Mouse (Mus musculus): ENCODE measurements at regions not wholly inside any gene's neighbourhood (a gene's known extent, or its start where the extent isn't known, plus 50 kb on each side); places are given as distances from the start of the nearest gene placed in this dataset.

DNA sequence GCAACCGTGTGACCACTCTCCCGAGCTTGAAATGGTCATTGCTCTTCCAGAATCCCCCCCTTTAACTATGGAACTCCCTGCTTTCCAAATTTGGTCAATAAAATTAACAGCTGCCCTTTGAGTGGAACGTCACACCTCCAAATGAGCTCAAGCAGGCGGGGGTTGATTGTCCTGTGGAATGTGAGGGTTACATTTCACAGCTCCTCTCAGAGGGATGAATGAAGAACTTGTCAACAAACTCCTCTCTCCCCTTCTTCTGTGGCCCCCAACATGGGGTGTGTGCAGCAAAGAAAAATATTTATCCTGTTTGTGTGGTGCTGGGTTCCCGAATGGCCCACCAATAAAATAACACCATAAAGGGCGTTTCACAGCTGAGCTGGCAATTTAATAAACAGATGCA lies 344.8 kb upstream of the Sall1 start:
- DNase-seq (ENCODE audit: low read depth in 3 of 3, low spot score in 3 of 3) (no peak), ATAC-seq (ENCODE audit: insufficient read depth) (no peak)
- no peak for TF ChIP-seq CTCF (IDR thresholded peaks at IDR 0.05; ENCODE audit: low read depth)
- TF ChIP-seq EP300 (IDR thresholded peaks at IDR 0.05; ENCODE audit: low read depth), result no peak
- no peaks in the 10 kb centered on the region for H3K9me3 ChIP-seq (ENCODE audit: control insufficient read depth, low read length)
- 27% methylated on average over 6 of the region's 6 CpGs for WGBS (ENCODE audit: insufficient replicate concordance)
- no peak overlapping the region for H3K27ac ChIP-seq
- H3K9ac ChIP-seq (replicated peaks), result no peak overlapping the region
- no peaks in the 10 kb centered on the region for H3K27me3 ChIP-seq (ENCODE audit: control insufficient read depth, insufficient read depth, low read length)
- no peaks in the 10 kb centered on the region for H3K36me3 ChIP-seq (replicated peaks; ENCODE audit: control insufficient read depth, insufficient read depth, low read depth)
- no peaks in the 10 kb centered on the region for H3K4me1 ChIP-seq (replicated peaks; ENCODE audit: control insufficient read depth in 2 of 2, insufficient read depth in 2 of 2, low read length in 1 of 2)
- H3K4me2 ChIP-seq (ENCODE audit: low read depth), result no peak overlapping the region
- H3K4me3 ChIP-seq (ENCODE audit: insufficient read depth in 1 of 2, low read depth in 2 of 2, low read length in 2 of 2), result no peak overlapping the region

DNA sequence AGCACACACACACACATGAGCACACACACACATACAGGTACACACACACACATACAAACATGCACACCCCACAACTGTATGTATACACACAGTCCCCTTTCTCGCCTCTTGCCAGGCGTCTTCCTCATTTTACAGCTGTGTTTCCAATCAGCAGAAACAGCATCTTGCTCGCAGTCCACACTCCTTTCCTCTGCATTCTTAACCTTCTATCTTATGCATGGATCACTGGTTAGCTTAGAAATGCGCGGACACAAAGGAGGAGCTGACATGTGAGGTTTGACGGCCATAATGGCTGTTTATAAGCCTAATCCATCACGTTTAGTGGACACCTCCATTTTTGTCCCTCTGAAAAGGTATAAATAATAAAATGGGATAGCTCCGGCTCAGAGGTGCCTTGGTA lies 343.3 kb upstream of the Sall1 start:
- Histone ChIP-seq H3K27me3 (ENCODE audit: control insufficient read depth, insufficient read depth, low read length) (no peaks in the 10 kb centered on the region), H3K4me2 (ENCODE audit: low read depth) (no peak overlapping the region), H3K4me1 (replicated peaks; ENCODE audit: control insufficient read depth in 2 of 2, insufficient read depth in 2 of 2, low read length in 1 of 2) (no peaks in the 10 kb centered on the region), H3K4me3 (ENCODE audit: insufficient read depth in 1 of 2, low read depth in 2 of 2, low read length in 2 of 2) (no peak overlapping the region), H3K36me3 (replicated peaks; ENCODE audit: control insufficient read depth, insufficient read depth, low read depth) (no peaks in the 10 kb centered on the region), H3K27ac (no peak overlapping the region), H3K9ac (replicated peaks) (no peak overlapping the region), H3K9me3 (ENCODE audit: control insufficient read depth, low read length) (no peaks in the 10 kb centered on the region)
- 45% methylated on average over 8 of the region's 8 CpGs for WGBS (ENCODE audit: insufficient replicate concordance)
- ATAC-seq (ENCODE audit: insufficient read depth) (no peak), DNase-seq (ENCODE audit: low read depth in 3 of 3, low spot score in 3 of 3) (no peak)
- TF ChIP-seq EP300 (IDR thresholded peaks at IDR 0.05; ENCODE audit: low read depth), result no peak
- TF ChIP-seq CTCF (IDR thresholded peaks at IDR 0.05; ENCODE audit: low read depth), result no peak

DNA sequence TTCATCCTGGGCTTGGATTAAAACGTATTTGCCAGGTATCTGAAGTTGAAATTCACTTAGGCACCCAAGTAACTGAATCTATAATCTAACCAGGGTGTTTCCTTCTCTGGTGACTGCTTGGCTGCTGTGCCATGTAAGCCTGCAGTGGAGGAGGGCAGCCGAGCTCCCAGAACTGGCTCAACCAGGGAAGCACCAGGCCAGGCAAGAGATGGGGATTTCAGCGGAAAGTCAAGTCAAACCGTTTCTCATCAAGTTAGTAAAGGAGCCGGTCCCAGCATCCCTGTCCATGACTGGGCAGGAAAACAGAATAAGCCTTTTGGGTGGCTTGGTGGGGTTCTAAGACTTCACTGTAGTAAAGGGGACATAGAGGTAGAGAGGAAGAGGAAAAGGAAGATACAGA lies 341.1 kb upstream of the Sall1 start:
- TF ChIP-seq CTCF (IDR thresholded peaks at IDR 0.05; ENCODE audit: low read depth) (no peak), EP300 (IDR thresholded peaks at IDR 0.05; ENCODE audit: low read depth) (no peak)
- WGBS (ENCODE audit: insufficient replicate concordance), result 48% methylated on average over 5 of the region's 5 CpGs
- no peaks in the 10 kb centered on the region for H3K4me1 ChIP-seq (replicated peaks; ENCODE audit: control insufficient read depth in 2 of 2, insufficient read depth in 2 of 2, low read length in 1 of 2)
- DNase-seq (ENCODE audit: low read depth in 3 of 3, low spot score in 3 of 3) (no peak), ATAC-seq (ENCODE audit: insufficient read depth) (no peak)
- H3K27me3 ChIP-seq (ENCODE audit: control insufficient read depth, insufficient read depth, low read length), result no peaks in the 10 kb centered on the region
- H3K4me2 ChIP-seq (ENCODE audit: low read depth), result no peak overlapping the region
- H3K9ac ChIP-seq (replicated peaks), result no peak overlapping the region
- no peaks in the 10 kb centered on the region for H3K36me3 ChIP-seq (replicated peaks; ENCODE audit: control insufficient read depth, insufficient read depth, low read depth)
- no peak overlapping the region for H3K4me3 ChIP-seq (ENCODE audit: insufficient read depth in 1 of 2, low read depth in 2 of 2, low read length in 2 of 2)
- H3K9me3 ChIP-seq (ENCODE audit: control insufficient read depth, low read length), result no peaks in the 10 kb centered on the region
- H3K27ac ChIP-seq, result no peak overlapping the region

DNA sequence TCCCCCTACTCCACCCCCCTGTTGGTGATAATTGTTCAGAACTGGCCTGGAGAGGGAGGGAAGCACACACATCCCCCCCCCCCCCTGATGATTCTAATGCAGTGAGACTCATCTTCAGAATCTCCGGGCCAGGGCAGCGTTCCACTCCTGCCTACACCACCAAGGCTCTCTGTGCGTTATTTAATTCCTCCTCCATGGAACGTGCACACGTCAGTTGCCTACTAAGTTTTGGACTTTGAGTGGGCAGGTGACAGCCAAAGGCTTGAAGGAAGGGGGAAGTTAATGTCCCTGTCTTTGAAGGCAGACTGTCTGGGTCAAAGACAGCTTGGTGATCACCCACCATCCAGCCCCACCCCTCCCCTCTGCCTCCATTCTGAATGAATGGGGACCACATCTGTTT lies 339.8 kb upstream of the Sall1 start:
- ATAC-seq (ENCODE audit: insufficient read depth) (no peak), DNase-seq (ENCODE audit: low read depth in 3 of 3, low spot score in 3 of 3) (no peak)
- Histone ChIP-seq H3K27ac (no peak overlapping the region), H3K9me3 (ENCODE audit: control insufficient read depth, low read length) (no peaks in the 10 kb centered on the region), H3K36me3 (replicated peaks; ENCODE audit: control insufficient read depth, insufficient read depth, low read depth) (no peaks in the 10 kb centered on the region), H3K4me1 (replicated peaks; ENCODE audit: control insufficient read depth in 2 of 2, insufficient read depth in 2 of 2, low read length in 1 of 2) (no peaks in the 10 kb centered on the region), H3K4me3 (ENCODE audit: insufficient read depth in 1 of 2, low read depth in 2 of 2, low read length in 2 of 2) (no peak overlapping the region), H3K27me3 (ENCODE audit: control insufficient read depth, insufficient read depth, low read length) (no peaks in the 10 kb centered on the region), H3K9ac (replicated peaks) (no peak overlapping the region), H3K4me2 (ENCODE audit: low read depth) (no peak overlapping the region)
- TF ChIP-seq EP300 (IDR thresholded peaks at IDR 0.05; ENCODE audit: low read depth) (no peak), CTCF (IDR thresholded peaks at IDR 0.05; ENCODE audit: low read depth) (no peak)
- WGBS (ENCODE audit: insufficient replicate concordance), result 72% methylated on average over 5 of the region's 5 CpGs

DNA sequence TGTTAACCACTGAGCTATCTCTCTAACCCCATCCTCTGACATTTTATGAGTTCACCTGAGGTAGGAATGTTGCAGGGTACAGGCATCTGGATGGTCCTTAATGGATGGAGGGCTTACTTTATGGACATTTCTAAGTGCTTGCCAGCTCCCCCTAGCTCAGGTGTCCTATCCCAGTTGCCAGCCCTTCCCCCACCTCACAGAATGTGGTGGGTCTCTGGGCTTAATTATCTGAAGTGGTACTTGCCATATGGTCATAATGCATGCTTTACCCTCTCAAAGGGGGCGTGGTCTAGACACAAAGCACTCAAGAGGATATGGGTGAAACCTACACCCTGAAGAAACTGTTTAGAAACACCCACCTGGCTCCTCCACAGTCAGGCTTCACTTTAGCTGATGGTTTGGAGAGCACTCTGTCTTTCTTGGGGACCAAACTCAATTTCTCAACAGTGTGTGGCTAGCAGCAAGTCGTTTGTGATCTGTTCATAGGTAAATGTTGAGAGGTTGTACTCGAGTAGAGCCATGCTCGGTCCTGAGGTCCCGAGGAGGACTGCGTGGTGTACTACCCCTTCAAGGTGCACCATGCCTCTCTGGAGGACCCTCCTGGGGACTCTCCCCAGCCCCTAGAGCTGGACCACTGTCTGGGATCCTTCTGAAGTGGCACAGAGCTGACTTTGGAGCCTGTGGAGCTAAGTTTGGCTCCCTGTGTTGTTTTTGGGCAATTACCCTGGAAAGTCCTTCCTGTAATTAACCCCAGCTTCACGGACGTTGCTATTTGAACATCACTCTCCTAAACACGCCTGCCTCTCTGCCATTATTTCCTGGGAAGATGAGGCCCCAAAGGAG lies 338.8 kb upstream of the Sall1 start:
- Histone ChIP-seq H3K27ac (no peak overlapping the region), H3K4me3 (ENCODE audit: insufficient read depth in 1 of 2, low read depth in 2 of 2, low read length in 2 of 2) (no peak overlapping the region), H3K4me2 (ENCODE audit: low read depth) (no peak overlapping the region), H3K9ac (replicated peaks) (no peak overlapping the region), H3K4me1 (replicated peaks; ENCODE audit: control insufficient read depth in 2 of 2, insufficient read depth in 2 of 2, low read length in 1 of 2) (no peaks in the 10 kb centered on the region), H3K27me3 (ENCODE audit: control insufficient read depth, insufficient read depth, low read length) (no peaks in the 10 kb centered on the region), H3K9me3 (ENCODE audit: control insufficient read depth, low read length) (no peaks in the 10 kb centered on the region), H3K36me3 (replicated peaks; ENCODE audit: control insufficient read depth, insufficient read depth, low read depth) (no peaks in the 10 kb centered on the region)
- TF ChIP-seq EP300 (IDR thresholded peaks at IDR 0.05; ENCODE audit: low read depth), result no peak
- no peak for TF ChIP-seq CTCF (IDR thresholded peaks at IDR 0.05; ENCODE audit: low read depth)
- DNase-seq (ENCODE audit: low read depth in 3 of 3, low spot score in 3 of 3), result no peak
- 33% methylated on average over 9 of the region's 9 CpGs for WGBS (ENCODE audit: insufficient replicate concordance)
- no peak for ATAC-seq (ENCODE audit: insufficient read depth)
